Mouse (Mus musculus): Measurements from ENCODE around the gene Vim. TPM values are rescaled to one million over a fixed set of nuclear protein-coding genes. Genes with fewer than 3 reads are reported as not detected.

Gene Vim
- polyA plus RNA-seq, 2 experiments, result 70.8 to 98.0 TPM

GRCm38 (mm10) chr2:13560396-13560795, 13.3 kb upstream of the Vim start:
- no peaks in the 10 kb centered on the region for H3K9me3 ChIP-seq (ENCODE audit: control insufficient read depth, low read length)
- H3K27ac ChIP-seq, result no peak overlapping the region
- TF ChIP-seq EP300 (IDR thresholded peaks at IDR 0.05; ENCODE audit: low read depth), result no peak
- TF ChIP-seq CTCF (IDR thresholded peaks at IDR 0.05; ENCODE audit: low read depth), result no peak
- no peaks in the 10 kb centered on the region for H3K27me3 ChIP-seq (ENCODE audit: control insufficient read depth, insufficient read depth, low read length)
- no peak for DNase-seq (ENCODE audit: low read depth in 3 of 3, low spot score in 3 of 3)
- H3K4me2 ChIP-seq (ENCODE audit: low read depth), result no peak overlapping the region
- no peak overlapping the region for H3K4me3 ChIP-seq (ENCODE audit: insufficient read depth in 1 of 2, low read depth in 2 of 2, low read length in 2 of 2)
- 54% methylated on average over 2 of the region's 2 CpGs for WGBS (ENCODE audit: insufficient replicate concordance)
- no peak for ATAC-seq (ENCODE audit: insufficient read depth)
- H3K36me3 ChIP-seq (replicated peaks; ENCODE audit: control insufficient read depth, insufficient read depth, low read depth), result no peaks in the 10 kb centered on the region
- H3K9ac ChIP-seq (replicated peaks), result no peak overlapping the region
- H3K4me1 ChIP-seq (replicated peaks; ENCODE audit: control insufficient read depth in 2 of 2, insufficient read depth in 2 of 2, low read length in 1 of 2), result peaks cover 0 to 5% of the 10 kb centered on the region in 2 experiments; a peak in 1 of 4 replicates

DNA sequence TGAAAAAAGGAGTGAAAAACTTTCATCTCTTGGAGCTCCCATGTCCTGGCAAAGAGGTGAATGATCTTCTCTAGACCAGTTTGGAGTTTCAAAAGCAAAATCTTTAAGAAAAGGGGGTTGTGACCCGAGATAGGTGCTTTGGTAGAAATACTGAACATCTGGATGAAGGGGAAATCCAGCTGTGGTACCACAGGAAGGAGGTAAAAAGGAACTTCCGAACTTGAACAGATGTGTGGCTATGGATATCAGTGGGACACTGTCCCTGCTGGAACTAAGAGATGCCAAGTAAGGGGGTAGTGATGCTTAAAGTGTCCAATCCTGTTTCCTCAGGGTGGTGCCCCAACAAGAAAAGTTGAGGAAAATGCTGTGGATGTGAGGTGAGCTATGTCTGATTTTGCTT, 3.6 kb upstream of the Vim start:
- WGBS (ENCODE audit: insufficient replicate concordance), result 24% methylated on average over 2 of the region's 2 CpGs
- no peak overlapping the region for H3K4me3 ChIP-seq (ENCODE audit: insufficient read depth in 1 of 2, low read depth in 2 of 2, low read length in 2 of 2)
- H3K27me3 ChIP-seq (ENCODE audit: control insufficient read depth, insufficient read depth, low read length), result peaks cover 35% of the 10 kb centered on the region
- ATAC-seq (ENCODE audit: insufficient read depth), result no peak
- H3K4me1 ChIP-seq (replicated peaks; ENCODE audit: control insufficient read depth in 2 of 2, insufficient read depth in 2 of 2, low read length in 1 of 2), result peaks cover 0 to 10% of the 10 kb centered on the region in 2 experiments; a peak in 3 of 4 replicates
- TF ChIP-seq CTCF (IDR thresholded peaks at IDR 0.05; ENCODE audit: low read depth) (no peak), EP300 (IDR thresholded peaks at IDR 0.05; ENCODE audit: low read depth) (no peak)
- H3K27ac ChIP-seq, result no peak overlapping the region
- no peaks in the 10 kb centered on the region for H3K36me3 ChIP-seq (replicated peaks; ENCODE audit: control insufficient read depth, insufficient read depth, low read depth)
- H3K9me3 ChIP-seq (ENCODE audit: control insufficient read depth, low read length), result no peaks in the 10 kb centered on the region
- no peak for DNase-seq (ENCODE audit: low read depth in 3 of 3, low spot score in 3 of 3)
- no peak overlapping the region for H3K9ac ChIP-seq (replicated peaks)
- H3K4me2 ChIP-seq (ENCODE audit: low read depth), result no peak overlapping the region

GRCm38 (mm10) chr2:13572101-13572553, 1.6 kb upstream of the Vim start:
- WGBS (ENCODE audit: insufficient replicate concordance), result 37% methylated on average over 4 of the region's 4 CpGs
- H3K9me3 ChIP-seq (ENCODE audit: control insufficient read depth, low read length), result no peaks in the 10 kb centered on the region
- no peak overlapping the region for H3K27ac ChIP-seq
- peaks cover 46% of the 10 kb centered on the region for H3K27me3 ChIP-seq (ENCODE audit: control insufficient read depth, insufficient read depth, low read length)
- TF ChIP-seq CTCF (IDR thresholded peaks at IDR 0.05; ENCODE audit: low read depth), result no peak
- no peak for TF ChIP-seq EP300 (IDR thresholded peaks at IDR 0.05; ENCODE audit: low read depth)
- DNase-seq (ENCODE audit: low read depth in 3 of 3, low spot score in 3 of 3) (no peak), ATAC-seq (ENCODE audit: insufficient read depth) (no peak)
- no peak overlapping the region for H3K4me3 ChIP-seq (ENCODE audit: insufficient read depth in 1 of 2, low read depth in 2 of 2, low read length in 2 of 2)
- no peak overlapping the region for H3K9ac ChIP-seq (replicated peaks)
- peaks cover 0 to 13% of the 10 kb centered on the region in 2 experiments; a peak in 3 of 4 replicates for H3K4me1 ChIP-seq (replicated peaks; ENCODE audit: control insufficient read depth in 2 of 2, insufficient read depth in 2 of 2, low read length in 1 of 2)
- no peak overlapping the region; the same call in 1 of the 2 replicates for H3K4me2 ChIP-seq (ENCODE audit: low read depth)
- H3K36me3 ChIP-seq (replicated peaks; ENCODE audit: control insufficient read depth, insufficient read depth, low read depth), result no peaks in the 10 kb centered on the region

DNA sequence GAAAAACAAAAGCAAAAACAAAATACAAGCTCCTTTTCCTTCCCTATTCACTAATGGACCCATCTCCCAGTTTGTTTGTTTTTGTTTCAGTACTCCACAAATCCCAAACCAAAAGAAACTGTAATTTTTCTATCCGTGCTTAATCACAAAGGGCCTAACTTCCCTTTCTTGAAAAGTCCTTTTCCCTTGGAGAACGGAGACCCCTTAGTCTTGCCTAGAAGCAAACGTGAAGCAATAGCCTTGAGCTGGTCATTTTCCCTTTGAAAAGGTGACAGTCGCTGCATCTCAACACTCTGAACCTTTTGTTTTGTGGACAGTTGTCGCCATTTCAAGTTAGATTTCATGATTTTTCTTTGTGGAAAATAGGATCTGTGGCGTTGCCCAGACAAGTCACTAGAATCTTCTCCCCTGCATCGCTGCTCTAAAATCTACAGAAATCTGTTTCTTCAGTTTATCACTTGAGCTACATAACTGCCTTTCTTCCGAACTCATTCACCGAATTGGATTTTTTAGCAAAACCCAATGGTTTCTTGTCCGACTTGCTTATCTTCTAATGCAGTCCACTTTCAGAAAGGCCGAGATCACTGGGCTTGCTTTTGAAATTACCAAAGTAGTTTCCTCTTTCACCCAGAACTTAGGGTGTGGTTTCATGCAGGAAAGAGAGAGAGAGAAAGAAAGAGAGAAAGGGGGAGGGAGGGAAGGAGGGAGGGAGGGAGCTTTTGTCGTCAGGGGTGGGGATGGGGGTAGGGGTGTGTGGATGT, 900 bp upstream of the Vim start:
- H3K27ac ChIP-seq, result no peak overlapping the region; the same call in 1 of the 2 replicates
- H3K4me3 ChIP-seq (ENCODE audit: insufficient read depth in 1 of 2, low read depth in 2 of 2, low read length in 2 of 2), result peak overlapping the region in 1 of 2 experiments; percentile 49; a peak in 2 of 4 replicates
- no peaks in the 10 kb centered on the region for H3K9me3 ChIP-seq (ENCODE audit: control insufficient read depth, low read length)
- no peak overlapping the region for H3K9ac ChIP-seq (replicated peaks)
- TF ChIP-seq CTCF (IDR thresholded peaks at IDR 0.05; ENCODE audit: low read depth) (no peak), EP300 (IDR thresholded peaks at IDR 0.05; ENCODE audit: low read depth) (no peak)
- 3% methylated on average over 12 of the region's 12 CpGs for WGBS (ENCODE audit: insufficient replicate concordance)
- peaks cover 46% of the 10 kb centered on the region for H3K27me3 ChIP-seq (ENCODE audit: control insufficient read depth, insufficient read depth, low read length)
- ATAC-seq (ENCODE audit: insufficient read depth) (no peak), DNase-seq (ENCODE audit: low read depth in 3 of 3, low spot score in 3 of 3) (no peak)
- H3K4me1 ChIP-seq (replicated peaks; ENCODE audit: control insufficient read depth in 2 of 2, insufficient read depth in 2 of 2, low read length in 1 of 2), result peaks cover 0 to 13% of the 10 kb centered on the region in 2 experiments; a peak in 3 of 4 replicates
- peak overlapping the region; percentile 54 for H3K4me2 ChIP-seq (ENCODE audit: low read depth)
- H3K36me3 ChIP-seq (replicated peaks; ENCODE audit: control insufficient read depth, insufficient read depth, low read depth), result no peaks in the 10 kb centered on the region

GRCm38 (mm10) chr2:13574066-13574800, 506 bp downstream of the Vim start:
- H3K27me3 ChIP-seq (ENCODE audit: control insufficient read depth, insufficient read depth, low read length), result peaks cover 46% of the 10 kb centered on the region
- ATAC-seq (ENCODE audit: insufficient read depth) (peak; percentile 64), DNase-seq (ENCODE audit: low read depth in 3 of 3, low spot score in 3 of 3) (no peak)
- H3K4me2 ChIP-seq (ENCODE audit: low read depth), result peak overlapping the region; percentile 54
- H3K4me1 ChIP-seq (replicated peaks; ENCODE audit: control insufficient read depth in 2 of 2, insufficient read depth in 2 of 2, low read length in 1 of 2), result peaks cover 0 to 13% of the 10 kb centered on the region in 2 experiments; a peak in 3 of 4 replicates
- H3K9me3 ChIP-seq (ENCODE audit: control insufficient read depth, low read length), result no peaks in the 10 kb centered on the region
- H3K36me3 ChIP-seq (replicated peaks; ENCODE audit: control insufficient read depth, insufficient read depth, low read depth), result no peaks in the 10 kb centered on the region
- H3K9ac ChIP-seq (replicated peaks), result peak overlapping the region; percentile 18; the same call in 1 of the 2 replicates
- WGBS (ENCODE audit: insufficient replicate concordance), result under 1% methylated on average over 46 of the region's 46 CpGs
- peak overlapping the region; percentile 49 to 56 for H3K4me3 ChIP-seq (ENCODE audit: insufficient read depth in 1 of 2, low read depth in 2 of 2, low read length in 2 of 2)
- 0 out of 2 replicates have a peak, but pooled peaks have one; percentile 4 for TF ChIP-seq CTCF (IDR thresholded peaks at IDR 0.05; ENCODE audit: low read depth)
- no peak for TF ChIP-seq EP300 (IDR thresholded peaks at IDR 0.05; ENCODE audit: low read depth)
- no peak overlapping the region for H3K27ac ChIP-seq
